Mouse (Mus musculus): ENCODE measurements at regions not wholly inside any gene's neighbourhood (a gene's known extent, or its start where the extent isn't known, plus 50 kb on each side); places are given as distances from the start of the nearest gene placed in this dataset.

DNA sequence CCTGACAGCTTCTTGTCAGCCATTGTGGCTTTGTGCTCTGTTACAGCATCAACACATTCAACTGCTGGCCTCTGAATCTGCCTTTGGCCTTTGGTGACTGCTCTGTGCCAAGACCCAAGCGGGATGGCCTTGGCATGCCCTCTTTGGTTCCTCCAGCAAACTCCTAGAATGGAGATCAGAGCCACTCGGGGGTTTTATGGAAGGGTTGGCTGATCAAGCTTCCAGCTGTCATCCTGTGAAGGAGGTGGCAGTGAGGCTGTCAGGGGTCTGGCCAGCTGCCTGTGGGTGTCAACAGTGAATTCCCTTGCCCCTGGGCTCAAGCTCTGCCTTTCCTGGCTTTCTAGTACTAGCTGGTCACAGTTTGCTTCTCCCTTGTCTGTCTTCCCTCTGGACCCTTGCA lies 195.6 kb downstream of the Bcl2l11 start:
- TF ChIP-seq MYOG (IDR thresholded peaks at IDR 0.05; ENCODE audit: control insufficient read depth in 1 of 3, insufficient read depth in 1 of 3, insufficient read length in 2 of 3, low read depth in 2 of 3) (peak; percentile 85 to 93 (median 87)), CEBPB (IDR thresholded peaks at IDR 0.05; ENCODE audit: insufficient read depth, poor library complexity, severe bottlenecking) (no peak)
